Mouse (Mus musculus): ENCODE measurements around the gene Gm10717.
"Not testable (repeated sequence)": the region's sequence is repeated elsewhere in the genome, so short reads cannot be mapped to it uniquely, and the experiment has no call there.

The Gm10717 gene

GRCm38 (mm10) chr9:3024912-3025467 is at the start of gene Gm10717:
Gm10717 (plus strand) TSS chr9:3025417.
- peak; percentile 59 to 63 for DNase-seq

GRCm38 (mm10) chr9:3000445-3000972 is 24.7 kb upstream of the Gm10717 start, which contains the start of gene Gm10722:
Gm10722 (plus strand) TSS chr9:3000922.
- DNase-seq = peak; percentile 43 to 56

- DNase-seq = peak; percentile 56 to 64
Observed at GRCm38 (mm10) chr9:3001006-3001405, 24.2 kb upstream of the Gm10717 start.

GRCm38 (mm10) chr9:3001948-3002659 is 23.1 kb upstream of the Gm10717 start:
- DNase-seq = peak; percentile 100

- not testable (repeated sequence) for DNase-seq
Observed at GRCm38 (mm10) chr9:3002794-3003396, 22.3 kb upstream of the Gm10717 start, which contains the start of gene Gm11168. Gm11168 (plus strand) TSS chr9:3003346.

GRCm38 (mm10) chr9:3006179-3006578 is 19.0 kb upstream of the Gm10717 start:
- not testable (repeated sequence) for DNase-seq

- DNase-seq = peak; percentile 96 to 98
Observed at GRCm38 (mm10) chr9:3006636-3007035, 18.6 kb upstream of the Gm10717 start.

- DNase-seq = not testable (repeated sequence)
Observed at GRCm38 (mm10) chr9:3007272-3007671, 17.9 kb upstream of the Gm10717 start.

- not testable (repeated sequence) for DNase-seq
Observed at GRCm38 (mm10) chr9:3009331-3009730, 15.9 kb upstream of the Gm10717 start.

GRCm38 (mm10) chr9:3012054-3012621 is 13.1 kb upstream of the Gm10717 start:
- not testable (repeated sequence) for DNase-seq

GRCm38 (mm10) chr9:3012733-3013279 is 12.4 kb upstream of the Gm10717 start, which contains the start of gene Gm10721:
Gm10721 (plus strand) TSS chr9:3013140.
- DNase-seq = not testable (repeated sequence)

GRCm38 (mm10) chr9:3015354-3015753 is 9.9 kb upstream of the Gm10717 start, which contains the start of gene Gm10720:
Gm10720 (plus strand) TSS chr9:3015654.
- DNase-seq = not testable (repeated sequence)

- peak; percentile 25 to 34 for DNase-seq
Observed at GRCm38 (mm10) chr9:3015896-3016295, 9.3 kb upstream of the Gm10717 start.

GRCm38 (mm10) chr9:3017108-3017507 is 8.1 kb upstream of the Gm10717 start, which contains the start of gene Gm10719:
Gm10719 (plus strand) TSS chr9:3017408.
- DNase-seq = not testable (repeated sequence)

GRCm38 (mm10) chr9:3018944-3019343 is 6.3 kb upstream of the Gm10717 start:
- peak; percentile 74 to 76 for DNase-seq

GRCm38 (mm10) chr9:3019835-3020727 is 5.1 kb upstream of the Gm10717 start:
- DNase-seq = peak; percentile 76 to 78

GRCm38 (mm10) chr9:3022316-3023008 is 2.8 kb upstream of the Gm10717 start:
- DNase-seq = peak; percentile 84 to 85

- peak; percentile 70 to 73 for DNase-seq
Observed at GRCm38 (mm10) chr9:3023312-3023984, 1.8 kb upstream of the Gm10717 start, which contains the start of gene Gm10718. Gm10718 (plus strand) TSS chr9:3023547.

- DNase-seq = peak; percentile 98 to 100
Observed at GRCm38 (mm10) chr9:3023985-3024648, 1.1 kb upstream of the Gm10717 start.

Data from B cell, adult 2 months (primary cell).